Mouse (Mus musculus): ENCODE measurements at regions not wholly inside any gene's neighbourhood (a gene's known extent, or its start where the extent isn't known, plus 50 kb on each side); places are given as distances from the start of the nearest gene placed in this dataset.

DNA sequence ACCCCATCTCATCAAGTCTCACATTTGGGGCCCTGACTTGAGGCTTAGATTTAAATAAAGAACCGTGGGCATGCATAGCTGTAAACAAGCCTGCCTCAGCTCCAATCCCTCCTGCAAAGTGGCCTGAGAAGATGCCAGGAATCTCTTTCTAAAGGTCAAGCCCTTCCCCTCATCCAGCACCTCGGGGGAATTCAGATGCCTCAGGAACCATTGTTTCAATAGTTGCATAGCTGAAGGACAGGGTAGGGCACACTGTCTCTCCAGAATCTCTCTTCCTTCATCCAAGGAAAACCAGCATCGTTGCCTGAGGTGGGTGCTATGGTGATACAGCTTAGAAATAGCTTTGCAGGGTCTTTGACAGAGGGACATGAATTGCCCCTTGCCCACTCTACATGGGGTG is 154.4 kb downstream of the Thbs2 start:
- DNase-seq (ENCODE audit: low spot score): no peak

DNA sequence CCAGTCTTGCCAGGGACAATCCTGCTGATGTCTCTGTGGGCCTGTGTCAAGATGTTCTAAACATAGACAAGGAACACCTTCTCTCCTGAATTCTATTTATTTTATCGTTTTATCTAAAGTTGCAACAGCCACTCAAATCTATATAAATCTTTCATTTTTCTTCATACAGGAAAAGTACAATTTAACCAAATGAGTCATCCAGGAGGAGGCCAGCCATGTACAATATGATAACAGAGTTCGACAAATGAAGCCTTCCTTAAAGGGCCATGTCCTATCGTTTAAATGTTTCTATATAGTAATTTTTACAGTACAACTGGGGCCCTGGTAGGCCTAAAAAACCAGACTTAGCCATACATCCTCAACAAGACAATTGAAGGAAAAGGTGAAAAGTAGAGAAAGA is 154.8 kb downstream of the Thbs2 start:
- no peak for DNase-seq (ENCODE audit: low spot score)

GRCm38 (mm10) chr17:14538527-14538926 is 155.5 kb downstream of the Thbs2 start:
- no peak for DNase-seq (ENCODE audit: low spot score)

- no peak for DNase-seq (ENCODE audit: low spot score)
These were observed 161.1 kb downstream of the Thbs2 start for GRCm38 (mm10) chr17:14532979-14533314.

DNA sequence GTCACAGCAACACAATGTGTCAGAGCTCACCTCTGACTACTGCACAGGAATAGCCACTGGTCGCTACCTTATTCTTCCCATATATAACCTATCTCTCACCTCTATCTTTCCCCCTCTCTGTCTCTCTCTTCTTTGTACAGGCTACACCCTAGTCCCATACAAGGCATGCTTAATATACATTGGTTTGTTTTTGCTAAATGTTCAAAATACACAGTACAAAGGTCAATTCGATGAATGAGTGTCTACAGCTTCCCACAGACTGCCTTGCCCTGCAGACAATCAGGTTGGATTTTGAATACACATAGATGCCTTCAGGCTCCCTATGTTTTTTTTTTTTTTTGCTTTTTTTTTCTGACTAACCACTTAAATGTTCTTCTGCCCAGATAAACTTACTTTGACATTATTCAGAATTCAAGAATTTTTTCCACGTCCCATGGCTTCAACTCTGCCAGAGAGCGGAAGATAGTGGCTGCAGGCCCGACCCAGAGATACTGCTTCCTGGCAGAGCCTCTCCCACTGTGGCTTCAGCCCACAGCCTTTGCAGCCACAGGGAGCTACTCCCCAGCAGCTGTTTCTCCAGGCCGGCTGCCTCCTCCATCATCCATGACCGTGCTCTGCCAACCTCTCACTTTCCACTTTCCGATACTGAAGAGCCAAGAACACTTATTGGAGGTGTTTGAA is 161.6 kb downstream of the Thbs2 start:
- DNase-seq (ENCODE audit: low spot score): no peak

- no peak for DNase-seq (ENCODE audit: low spot score)
These were observed 162.2 kb downstream of the Thbs2 start for GRCm38 (mm10) chr17:14531796-14532195.

DNA sequence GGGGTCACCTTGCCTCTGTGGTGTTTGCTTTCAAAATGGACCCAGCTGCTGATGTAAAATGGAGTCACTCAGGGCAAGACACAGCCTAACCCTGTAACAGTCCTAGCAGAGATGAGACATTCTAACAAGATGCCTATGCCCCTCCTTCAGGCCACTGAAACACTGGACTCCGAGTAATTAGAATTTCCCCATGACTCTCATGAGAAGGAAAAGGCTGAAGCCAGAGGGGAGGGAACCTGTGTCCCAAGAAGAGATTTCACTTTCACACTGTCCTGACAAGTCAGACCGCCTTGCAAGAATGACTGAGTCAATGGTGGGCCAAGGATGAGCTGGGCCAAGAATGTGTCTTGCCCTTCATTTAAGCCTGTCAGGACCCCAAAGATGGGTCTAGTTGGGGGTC is 166.3 kb downstream of the Thbs2 start:
- DNase-seq (ENCODE audit: low spot score): no peak

DNA sequence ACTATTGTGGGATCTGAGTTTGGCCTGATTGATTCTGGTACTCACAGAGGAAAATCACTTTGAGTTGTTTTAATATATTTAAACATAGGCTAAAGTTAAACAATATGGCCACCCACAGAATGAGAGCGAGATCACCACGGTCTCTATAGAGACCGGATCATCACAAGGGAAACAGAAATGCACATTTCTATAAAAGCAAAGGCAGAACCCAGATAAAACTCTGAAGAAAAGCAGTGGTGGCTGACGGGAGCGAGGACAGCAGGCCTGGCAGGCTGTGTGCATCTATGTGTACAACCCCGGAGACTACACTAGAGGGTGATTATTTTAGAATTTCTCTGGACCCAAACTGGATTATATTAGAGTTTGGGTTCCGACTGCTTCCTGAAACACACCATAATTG is 168.8 kb downstream of the Thbs2 start:
- no peak for DNase-seq (ENCODE audit: low spot score)

DNA sequence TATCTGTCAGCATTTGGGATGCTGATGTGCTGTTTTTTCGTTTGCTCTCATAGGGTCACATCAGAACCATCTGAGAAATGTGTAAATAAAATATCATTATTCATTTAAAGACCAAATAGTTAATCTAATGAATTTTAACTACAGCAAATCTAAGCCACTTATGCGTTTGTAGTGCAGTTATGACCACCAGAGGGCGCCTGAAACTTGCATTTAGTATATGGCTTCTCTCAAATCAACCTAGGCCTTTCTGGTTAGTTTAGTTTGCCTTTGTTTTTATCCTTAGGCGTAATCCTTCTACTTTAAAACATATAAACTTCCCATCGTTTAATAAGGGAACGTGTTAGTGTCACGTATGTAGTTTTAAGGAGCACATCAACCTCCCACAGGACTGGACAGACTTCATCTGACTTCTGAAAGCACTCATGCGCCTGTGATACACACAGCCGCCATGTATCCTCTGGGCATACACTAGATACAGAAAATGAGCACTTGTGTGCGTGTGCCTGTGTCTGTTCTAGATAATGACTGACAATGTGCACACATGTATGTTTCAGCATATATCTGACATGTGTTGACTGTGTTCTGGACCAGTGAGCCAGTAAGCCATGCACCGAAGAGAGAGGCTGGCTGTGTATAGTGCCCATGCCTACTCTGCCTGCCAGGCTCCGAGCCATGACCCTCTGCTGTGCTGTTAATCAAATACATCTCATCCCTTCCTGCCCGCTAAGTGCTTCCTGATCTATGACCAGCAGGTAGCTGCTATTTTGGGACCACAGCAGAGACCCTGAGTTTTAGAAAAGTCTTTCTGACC is 169.4 kb downstream of the Thbs2 start:
- DNase-seq (ENCODE audit: low spot score): no peak

- no peak for DNase-seq (ENCODE audit: low spot score)
These were observed 172.0 kb downstream of the Thbs2 start for GRCm38 (mm10) chr17:14522011-14522410.

DNA sequence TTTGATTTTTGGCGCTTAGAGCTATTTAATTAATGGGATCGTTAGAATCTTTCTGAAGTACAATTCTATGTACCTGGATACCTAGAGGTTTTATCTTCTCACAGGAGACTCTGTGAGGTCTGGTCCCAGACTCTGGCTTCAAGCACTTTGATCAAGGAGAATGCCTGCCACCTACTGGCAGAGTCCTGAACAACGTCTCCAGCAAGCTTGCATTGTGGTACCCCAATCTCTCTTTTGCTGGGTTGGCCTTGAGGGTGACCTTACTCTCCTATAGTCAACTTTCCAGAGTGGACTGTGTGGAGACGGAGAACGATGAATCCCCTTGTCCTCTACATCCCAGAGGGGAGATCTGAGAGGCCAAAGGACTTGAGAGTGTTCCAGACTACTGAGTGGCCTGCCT is 173.5 kb downstream of the Thbs2 start:
- peak; percentile 29 for DNase-seq (ENCODE audit: low spot score)

- no peak for DNase-seq (ENCODE audit: low spot score)
These were observed 174.7 kb downstream of the Thbs2 start for GRCm38 (mm10) chr17:14519367-14519766.

GRCm38 (mm10) chr17:14518216-14518615 is 175.8 kb downstream of the Thbs2 start:
- DNase-seq (ENCODE audit: low spot score): no peak

DNA sequence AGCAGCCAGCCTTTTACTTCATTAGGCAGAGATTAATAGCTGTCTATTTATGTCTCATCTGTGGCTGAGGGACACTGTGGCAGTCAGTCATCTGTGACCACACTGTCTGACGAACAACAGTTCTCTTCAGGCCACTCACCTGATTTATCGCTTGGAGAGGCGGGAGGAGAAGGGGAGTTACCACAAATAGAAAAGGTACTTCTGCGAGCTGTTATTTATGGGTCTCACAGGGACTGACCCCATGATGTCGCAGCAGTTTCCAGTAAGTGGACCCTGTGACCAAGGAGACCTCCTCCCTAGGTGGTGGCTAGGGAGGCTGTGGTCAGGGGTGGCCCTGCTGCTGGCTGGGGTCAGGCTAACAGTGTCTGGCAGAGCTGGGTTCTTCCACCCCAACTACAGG is 176.7 kb downstream of the Thbs2 start:
- DNase-seq (ENCODE audit: low spot score): no peak

DNA sequence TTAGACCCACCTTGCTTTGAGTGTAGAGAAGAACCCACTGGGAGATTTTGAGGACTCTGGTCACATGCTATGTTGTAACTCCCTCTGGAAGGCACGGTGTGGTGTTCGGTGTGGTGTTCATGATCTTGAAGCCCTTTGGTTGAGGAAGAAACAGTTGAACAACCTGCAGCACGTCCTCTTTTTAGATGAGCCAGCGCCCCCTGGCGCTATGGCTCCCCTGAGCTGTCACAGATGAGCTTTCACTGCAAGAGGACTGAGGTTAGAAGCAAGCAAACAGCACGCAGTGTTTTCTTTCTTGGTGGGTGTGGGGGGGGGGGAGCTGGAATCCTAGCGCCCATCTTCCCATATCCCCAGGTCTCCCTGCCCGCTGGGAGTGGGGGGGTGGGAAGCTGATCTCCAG is 177.9 kb downstream of the Thbs2 start:
- no peak for DNase-seq (ENCODE audit: low spot score)

- DNase-seq (ENCODE audit: low spot score): no peak
These were observed 180.6 kb downstream of the Thbs2 start for GRCm38 (mm10) chr17:14513454-14513853.

- no peak for DNase-seq (ENCODE audit: low spot score)
These were observed 183.5 kb downstream of the Thbs2 start for GRCm38 (mm10) chr17:14510486-14510885.

- DNase-seq (ENCODE audit: low spot score): no peak
These were observed 186.9 kb downstream of the Thbs2 start for GRCm38 (mm10) chr17:14507111-14507510.

DNA sequence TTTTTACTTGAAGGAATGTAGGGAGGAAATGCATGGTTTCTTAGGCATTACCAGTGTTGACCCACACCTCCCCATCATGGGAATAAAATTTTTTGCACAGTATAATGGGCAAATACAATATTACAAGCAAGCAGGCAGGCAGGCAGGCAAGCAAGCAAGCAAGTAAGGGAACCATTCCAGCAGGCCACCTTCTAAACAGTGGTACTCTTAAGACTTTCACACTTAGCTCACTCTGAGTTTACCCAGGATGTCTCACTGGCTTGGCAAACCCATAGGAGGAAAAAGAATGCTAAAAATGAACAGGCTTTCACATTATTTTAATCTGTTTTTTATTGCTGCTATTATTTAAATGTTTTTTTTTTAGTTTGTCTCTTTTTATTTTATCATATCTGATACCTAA is 187.9 kb downstream of the Thbs2 start:
- DNase-seq (ENCODE audit: low spot score): no peak

GRCm38 (mm10) chr17:14505415-14505814 is 188.6 kb downstream of the Thbs2 start:
- DNase-seq (ENCODE audit: low spot score): no peak

DNA sequence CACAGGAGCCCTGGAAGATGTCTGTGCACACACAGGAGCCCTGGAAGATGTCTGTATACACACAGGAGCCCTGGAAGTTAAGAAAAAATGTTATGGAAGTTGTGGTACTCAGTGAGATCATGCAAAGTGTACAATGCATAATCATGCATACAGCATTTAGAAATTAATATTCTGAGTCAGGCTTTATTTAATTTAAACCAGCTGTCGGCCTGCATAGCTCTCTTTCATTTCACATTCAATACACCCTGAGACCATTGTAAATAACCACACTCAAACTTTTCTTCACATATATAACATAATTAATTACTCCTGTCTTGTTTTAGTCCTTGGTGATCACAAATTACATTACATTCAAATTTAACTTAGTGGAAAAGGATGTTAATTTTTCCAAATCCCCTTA is 190.4 kb downstream of the Thbs2 start:
- no peak for DNase-seq (ENCODE audit: low spot score)

- DNase-seq (ENCODE audit: low spot score): no peak
These were observed 192.7 kb downstream of the Thbs2 start for GRCm38 (mm10) chr17:14501341-14501740.

- DNase-seq (ENCODE audit: low spot score): no peak
These were observed 196.9 kb downstream of the Thbs2 start for GRCm38 (mm10) chr17:14497086-14497485.

Measured in urinary bladder, postnatal 10 days (tissue).